Mouse (Mus musculus) urinary bladder, postnatal 14 days (tissue): ENCODE results near the gene Mrrf.
"Not testable (repeated sequence)": the region's sequence is repeated elsewhere in the genome, so short reads cannot be mapped to it uniquely, and the experiment has no call there.

Experiments used
- DNase-seq: peaks from one replicate; pipeline ENCODE4 v3.0.0; 2021; ENCODE audit warnings: low spot score

Mrrf gene

DNA sequence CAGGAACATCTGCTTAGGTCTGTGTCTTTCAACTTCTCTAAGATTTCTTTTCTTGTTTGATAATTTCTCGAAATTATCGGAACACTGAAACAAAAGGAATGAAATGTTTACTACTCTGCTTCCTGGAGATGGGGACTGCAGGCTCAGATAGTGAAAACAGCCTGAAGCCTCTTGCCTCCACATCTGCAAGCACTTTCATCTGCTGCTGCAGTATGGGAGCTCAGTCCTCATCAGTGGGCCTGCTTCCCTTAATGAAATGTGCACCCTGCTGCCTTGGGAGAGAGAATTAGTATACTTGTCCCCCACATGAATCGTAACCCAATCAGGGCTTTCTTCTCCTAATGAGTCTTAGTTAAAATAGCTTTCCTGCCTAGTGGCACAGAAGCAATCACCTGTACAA is 7.1 kb upstream of the Mrrf start:
- no peak for DNase-seq

DNA sequence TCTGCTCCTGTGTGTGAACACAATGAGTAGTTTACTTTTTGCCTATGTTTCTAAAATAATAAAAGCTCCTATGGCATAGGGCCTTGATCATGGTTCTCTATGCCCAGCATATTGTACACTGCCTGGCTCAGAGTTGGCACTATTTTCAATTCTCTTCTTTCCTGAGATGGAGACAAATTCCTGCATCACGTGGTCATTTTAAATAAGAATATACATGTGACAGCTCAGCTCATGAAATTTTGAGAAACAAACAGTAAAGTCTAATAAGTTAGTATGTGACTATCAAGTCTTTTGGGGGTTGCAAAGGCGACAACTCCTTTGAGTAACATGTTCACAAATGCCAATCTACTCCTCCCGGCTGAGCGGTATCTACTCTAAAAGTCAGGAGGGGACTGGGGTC is 302 bp upstream of the Mrrf start:
- DNase-seq: no peak

DNA sequence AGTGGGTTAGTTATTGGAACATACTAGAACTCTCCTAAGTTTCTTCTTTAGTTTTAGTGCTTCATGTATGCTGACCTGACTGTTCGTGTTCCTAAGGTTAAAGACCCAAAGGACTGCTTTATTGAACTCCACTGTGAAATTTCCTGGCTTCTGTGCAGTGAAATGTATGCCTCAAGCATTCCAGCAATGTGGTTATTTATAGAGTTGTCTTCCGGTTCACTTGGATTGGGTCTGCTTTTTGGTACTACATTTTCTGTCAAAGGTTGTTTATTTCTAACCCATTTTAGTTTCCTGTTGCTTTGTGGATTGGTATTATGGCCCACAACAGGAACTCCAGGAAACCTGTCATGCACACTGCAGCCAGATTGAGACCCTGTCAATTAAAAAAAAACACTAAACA is 2.9 kb downstream of the Mrrf start:
- no peak for DNase-seq

DNA sequence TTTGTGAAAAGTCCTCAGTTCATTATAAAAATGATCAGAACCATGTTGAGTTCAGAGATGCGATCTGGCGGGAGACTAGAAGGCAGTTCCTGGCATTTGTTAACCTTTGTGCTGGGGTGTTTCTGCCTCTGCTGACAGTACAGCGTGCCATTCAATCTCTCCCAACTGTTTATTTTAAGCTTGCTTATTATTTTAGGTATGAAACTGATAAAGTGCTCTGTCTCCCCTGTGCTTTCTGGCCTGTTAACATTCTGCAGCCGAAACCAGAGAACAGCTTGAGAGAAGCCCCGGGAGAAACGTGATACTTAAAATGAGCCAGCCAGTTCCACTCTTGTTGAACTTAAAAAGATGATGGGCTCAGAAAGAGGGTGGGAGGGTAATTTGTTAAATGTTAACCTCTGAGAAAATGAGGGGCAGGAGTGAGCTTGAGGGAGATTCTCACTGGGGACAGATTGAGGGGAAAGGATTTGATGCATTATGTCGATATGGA is 12.7 kb downstream of the Mrrf start:
- DNase-seq: no peak

DNA sequence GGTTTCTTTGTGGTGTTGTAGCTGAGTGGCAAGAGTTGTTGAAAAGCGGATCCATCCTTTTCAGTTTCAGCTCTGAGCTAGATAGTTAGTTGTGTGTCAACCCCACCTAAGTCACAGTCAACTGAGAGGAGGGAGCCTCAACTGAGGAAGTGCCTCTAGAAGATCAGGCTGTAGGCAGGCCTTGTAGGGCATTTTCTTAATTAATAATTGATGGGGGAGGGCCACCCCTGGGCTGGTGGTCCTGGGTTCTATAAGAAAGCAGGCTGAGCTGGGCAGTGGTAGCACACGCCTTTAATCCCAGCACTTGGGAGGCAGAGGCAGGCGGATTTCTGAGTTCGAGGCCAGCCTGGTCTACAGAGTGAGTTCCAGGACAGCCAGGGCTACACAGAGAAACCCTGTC is 16.2 kb downstream of the Mrrf start:
- DNase-seq: not testable (repeated sequence)

DNA sequence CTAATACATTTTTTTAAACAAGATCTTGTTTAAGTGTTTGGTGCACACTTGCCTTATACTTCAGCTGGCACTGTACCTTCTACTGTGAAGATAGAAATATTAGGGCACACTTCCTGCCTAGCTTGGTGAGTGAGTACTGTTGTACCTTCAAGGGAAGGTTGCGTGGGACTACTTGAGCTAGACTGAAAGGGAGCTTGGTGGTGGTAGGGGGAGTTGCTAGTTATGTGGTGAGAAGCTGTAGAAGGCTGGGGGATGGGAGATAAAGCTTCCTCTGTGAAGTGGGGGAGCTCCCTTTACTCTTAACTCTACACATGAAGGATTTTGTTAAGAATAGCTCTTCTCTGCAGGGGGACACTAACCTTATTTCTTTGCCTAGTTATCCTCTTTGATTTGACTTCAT is 21.3 kb downstream of the Mrrf start:
- no peak for DNase-seq

DNA sequence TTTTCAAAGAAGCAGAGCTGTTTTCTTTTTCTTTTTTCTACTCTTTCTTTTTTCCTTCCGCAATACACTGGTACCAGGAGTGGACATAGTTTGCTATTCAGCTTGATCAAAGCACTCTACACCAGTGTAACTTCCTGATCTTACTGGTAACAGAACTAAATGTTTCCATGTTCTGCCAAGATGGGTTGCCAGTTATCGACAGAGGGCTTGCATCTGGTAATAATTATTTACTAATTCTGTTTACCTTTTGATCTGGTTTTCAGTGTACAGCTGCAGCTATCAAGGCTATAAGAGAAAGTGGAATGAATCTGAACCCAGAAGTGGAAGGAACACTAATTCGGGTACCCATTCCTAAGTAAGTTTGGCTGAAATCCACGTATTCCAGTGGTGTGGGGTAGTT is 23.1 kb downstream of the Mrrf start:
- no peak for DNase-seq

DNA sequence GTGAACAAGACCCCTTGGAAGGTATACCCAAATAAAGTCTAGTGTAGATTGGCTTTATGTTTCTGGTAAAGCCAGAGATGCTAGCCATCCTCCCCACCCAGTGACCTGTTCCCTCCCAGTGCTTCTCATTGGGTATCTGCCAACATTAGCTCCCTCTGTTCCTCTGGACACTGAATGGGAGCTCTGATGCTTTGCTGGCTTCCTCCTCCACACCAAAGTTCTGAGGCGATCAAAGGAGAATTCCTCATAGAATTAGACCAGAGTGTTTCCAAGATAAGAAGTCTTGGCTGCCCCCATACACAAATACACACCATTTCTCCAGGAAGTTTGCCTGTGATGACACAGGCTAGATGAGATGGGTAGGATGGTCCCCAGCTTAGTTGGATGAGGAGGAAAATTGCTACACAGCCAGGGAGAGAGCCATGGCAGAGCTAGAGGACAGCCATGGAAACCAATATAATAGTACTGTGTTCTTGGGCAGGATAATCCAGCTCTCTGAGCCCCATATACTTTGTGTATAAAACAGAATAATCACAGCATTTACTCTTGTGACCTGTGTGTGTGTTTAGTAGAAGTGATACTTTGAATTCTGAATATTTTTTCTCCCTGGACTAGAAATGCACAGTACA is 31.9 kb downstream of the Mrrf start:
- DNase-seq: no peak

DNA sequence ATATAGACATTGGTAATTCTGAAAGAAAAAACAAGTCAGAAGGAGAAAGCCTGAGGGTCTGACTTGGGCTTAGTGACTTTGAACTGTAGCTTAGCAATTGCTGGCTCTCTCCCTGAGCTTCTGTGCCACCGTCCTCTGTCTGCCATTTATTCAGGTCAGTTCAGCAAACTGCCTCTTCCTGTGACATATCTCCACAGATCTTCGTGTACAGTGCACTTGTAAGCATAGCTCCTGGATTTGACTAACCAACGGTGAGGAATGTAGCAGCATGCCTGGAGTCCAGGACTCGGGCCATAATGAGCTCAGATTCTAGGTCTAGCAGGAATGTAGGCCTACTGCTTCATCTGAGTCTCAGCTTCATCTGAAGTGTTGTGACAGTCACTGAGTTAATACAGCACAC is 33.0 kb downstream of the Mrrf start:
- no peak for DNase-seq

DNA sequence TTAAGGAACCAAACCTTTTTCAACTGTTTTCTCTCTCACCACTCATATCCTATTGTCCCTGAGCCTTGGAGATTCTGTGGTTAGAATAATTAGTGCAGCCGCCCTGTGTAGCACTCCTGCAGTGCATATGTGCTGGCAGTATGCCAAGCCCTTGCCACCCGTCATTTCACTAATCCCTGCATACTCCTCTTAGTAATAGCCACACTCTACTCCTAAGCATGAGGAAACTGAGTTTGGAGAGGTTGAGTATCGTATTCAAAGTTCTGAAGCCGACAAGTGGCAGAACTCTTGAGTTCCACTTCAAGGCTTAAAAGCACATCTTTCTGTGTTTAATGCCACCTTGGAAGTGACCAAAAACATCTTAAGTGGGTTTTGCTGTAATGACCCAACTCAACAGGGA is 35.9 kb downstream of the Mrrf start:
- no peak for DNase-seq

DNA sequence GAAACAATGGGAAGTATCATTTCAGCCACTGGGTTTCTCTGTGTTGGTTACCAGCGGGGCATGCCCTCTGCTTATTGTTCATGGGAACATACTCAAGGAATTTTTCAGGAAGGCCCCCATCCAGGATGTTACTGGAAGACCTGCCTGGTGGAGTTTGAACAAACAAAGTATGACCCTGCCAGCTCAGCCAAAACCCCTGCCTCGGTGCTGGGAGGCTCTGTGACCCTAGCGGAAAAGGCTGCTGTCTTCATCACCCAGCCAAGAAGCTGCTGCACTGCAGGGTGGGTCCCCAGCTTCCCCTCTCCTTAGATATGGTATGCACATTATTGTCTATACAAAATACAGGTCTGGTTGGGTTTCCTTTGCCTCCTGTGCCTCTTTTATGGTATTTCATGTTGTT is 36.4 kb downstream of the Mrrf start:
- no peak for DNase-seq

DNA sequence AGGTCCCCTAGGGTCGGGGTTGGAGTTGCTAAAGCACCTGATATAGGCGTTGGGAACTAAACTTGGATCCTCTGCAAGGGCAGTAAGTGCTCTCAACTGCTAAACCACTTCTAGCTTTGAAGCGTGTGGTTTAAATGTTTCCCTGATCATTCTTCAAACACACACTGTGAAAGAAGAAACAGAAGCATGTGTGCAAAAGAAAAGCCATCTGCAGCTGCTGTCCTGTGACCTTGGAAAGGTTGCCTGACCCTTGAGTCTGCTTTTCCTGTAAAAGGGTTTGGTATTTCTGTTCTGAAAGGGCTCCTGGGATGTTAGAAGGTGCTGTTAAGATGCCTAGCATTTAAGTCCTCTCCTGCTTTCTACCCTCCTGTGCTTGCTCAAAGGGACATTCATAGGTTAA is 43.3 kb downstream of the Mrrf start:
- DNase-seq: no peak

DNA sequence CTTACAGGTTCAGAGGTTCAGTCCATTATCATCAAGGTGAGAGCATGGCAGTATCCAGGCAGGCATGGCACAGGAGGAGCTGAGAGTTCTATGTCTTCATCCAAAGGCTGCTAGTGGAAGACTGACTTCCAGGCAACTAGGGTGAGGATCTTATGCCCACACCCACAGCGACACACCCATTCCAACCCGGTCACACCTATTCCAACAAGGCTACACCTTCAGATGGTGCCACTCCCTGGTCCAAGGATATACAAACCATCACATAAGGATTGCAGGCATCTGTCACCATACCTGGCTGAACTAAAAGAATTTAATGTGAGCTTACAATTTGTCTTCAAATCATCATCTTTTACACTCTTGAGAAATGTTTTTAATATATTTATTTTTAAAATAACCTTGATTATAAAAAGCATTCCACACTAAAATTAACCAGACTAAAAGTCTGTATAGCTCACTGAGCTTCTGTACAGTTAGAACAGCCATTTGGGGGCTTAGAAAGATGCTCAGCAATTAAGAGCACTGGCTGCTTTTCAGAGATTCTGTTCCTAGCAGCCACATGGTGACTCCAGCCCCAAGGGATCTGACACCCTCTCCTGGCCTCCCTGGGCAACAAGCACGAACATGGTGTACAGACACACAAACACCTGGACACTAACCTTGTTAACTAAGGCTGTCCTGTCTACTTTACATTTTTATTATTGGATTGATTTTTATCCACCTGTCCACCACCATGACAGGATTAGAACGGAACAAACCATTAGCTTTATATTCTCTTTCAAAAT is 45.6 kb downstream of the Mrrf start:
- DNase-seq: not testable (repeated sequence)

DNA sequence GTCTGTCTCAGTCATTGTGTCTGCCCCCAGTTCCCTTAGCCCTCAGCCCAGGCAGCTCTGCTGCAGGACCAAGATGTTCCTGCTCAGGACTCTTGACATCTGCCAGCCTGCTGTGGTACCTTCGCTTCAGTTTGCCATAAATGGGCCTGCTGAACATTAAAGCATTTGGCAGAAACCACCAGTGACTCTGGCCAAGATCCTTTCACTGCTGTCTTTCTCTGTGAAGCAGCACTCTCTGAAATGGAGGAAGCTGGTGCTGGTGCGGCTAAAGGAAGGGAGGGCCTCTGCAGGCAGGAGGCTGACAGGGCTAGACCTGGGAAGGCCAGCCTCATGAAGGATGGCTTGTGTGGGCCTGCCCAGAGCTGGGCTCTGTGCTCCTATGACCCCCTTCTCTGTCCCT is 47.1 kb downstream of the Mrrf start:
- peak; percentile 17 for DNase-seq

DNA sequence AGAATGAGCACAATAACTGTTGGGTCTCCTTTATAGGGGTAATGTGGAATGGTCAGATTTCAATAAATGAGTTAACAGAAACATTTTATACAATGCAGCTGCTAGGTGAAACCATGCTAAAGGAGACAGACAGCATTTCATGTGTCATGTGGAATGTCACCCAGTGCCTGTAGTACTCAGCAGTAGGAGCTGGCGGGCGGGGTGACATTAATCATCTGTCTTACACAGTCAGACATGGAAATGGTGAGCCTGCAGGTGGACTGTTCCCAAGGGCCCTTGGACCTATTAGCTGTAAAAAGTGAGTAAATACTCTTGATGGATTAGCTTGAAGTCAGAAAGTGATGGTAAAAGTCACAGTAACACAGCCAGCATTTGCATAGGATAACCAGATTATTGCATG is 48.0 kb downstream of the Mrrf start:
- DNase-seq: no peak

DNA sequence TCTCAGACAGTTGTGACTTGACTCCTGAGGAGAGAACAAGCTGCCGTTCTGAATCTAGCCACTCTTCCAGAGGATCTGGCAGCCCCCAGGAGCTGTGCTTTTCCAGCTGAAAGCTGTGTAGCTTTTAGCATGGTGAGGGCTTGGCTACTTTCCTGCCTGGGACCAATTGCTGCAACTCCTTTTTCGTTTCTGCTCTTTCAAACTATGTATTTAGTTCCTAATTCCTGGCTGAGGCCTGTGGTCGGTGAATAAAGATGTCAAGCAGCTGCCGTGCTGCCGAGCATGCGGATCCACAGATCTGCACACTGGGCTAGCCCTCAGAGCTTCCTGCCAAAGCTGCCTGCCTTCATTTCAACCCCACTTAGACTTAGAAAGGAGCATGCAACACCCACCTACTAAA is 48.7 kb downstream of the Mrrf start:
- DNase-seq: no peak

DNA sequence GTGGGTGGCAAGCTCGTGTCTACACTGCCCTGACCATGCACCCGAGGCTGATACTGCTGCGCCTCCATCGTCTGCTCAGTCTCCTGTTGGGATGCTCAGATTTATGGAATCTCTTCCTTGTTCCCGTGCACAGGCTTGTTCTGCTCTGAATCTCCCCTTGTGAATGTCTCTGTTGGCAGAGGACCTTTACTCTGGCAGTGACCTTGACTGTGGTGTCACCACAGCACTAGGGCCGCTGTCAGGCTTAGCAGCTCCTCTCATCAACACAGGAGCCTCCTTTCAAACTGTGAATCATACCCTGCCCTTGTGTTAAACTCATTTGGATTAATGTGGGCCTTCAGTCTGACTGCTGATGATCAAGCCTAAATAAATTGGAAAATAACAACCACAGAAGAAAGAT is 53.0 kb downstream of the Mrrf start:
- DNase-seq: not testable (repeated sequence)

DNA sequence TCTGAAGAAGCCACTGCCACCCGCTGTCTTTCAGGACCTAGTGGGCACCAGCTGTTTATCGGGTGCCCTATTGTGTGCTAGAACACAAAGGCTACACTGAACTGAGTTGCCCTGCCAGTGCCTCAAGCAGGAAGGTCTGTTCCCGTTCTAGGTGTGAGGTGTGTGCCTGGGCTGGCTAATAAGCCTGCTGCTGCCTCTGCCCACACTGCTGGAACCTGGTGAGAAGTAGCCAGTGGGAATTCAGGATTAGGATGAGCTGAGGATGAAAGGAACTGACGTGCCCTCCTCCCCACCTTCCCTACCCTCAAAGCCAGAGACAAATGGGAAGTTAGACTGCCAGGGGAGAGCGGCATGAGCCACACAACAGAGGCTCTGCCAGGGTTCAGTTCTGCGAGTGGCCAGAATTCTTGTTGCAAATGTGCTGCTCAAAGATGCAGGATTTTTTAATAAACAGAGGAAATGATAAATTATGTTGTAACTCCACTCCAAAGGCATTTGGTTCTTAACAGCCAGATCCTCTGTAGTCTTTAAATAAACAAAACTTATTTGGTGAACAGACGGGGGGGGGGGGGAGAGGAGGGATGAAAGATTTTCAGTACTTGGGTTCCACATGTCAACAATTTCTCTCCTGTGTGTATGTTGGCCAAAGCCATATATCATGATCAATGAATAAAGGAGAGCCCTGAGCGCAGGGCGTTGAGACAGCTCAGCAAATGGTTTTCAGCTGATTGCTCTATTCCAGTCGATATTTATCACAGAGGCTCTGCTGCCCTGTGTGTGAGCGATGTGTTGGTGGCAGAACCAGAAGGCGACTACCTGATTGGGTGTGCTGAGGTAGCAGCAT is 55.1 kb downstream of the Mrrf start:
- no peak for DNase-seq

DNA sequence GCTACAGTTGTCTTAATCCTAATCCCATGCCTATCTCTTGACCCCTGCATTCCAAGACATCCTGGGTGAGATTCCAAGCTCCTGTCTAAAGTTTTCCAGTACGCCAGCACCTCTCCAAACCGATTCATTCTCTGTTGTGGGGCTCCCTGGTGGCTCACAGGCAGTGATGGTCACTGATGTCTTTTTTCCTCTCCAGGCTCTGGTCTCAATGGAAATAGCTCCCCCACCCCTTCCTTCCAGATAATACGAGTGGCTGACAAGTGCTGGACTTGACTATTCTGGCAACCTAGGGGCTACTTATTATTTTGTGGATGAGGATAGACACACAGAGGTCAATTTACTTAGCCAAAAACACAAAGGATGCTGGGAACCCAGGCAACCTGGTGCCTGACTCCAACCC is 60.8 kb downstream of the Mrrf start:
- no peak for DNase-seq

DNA sequence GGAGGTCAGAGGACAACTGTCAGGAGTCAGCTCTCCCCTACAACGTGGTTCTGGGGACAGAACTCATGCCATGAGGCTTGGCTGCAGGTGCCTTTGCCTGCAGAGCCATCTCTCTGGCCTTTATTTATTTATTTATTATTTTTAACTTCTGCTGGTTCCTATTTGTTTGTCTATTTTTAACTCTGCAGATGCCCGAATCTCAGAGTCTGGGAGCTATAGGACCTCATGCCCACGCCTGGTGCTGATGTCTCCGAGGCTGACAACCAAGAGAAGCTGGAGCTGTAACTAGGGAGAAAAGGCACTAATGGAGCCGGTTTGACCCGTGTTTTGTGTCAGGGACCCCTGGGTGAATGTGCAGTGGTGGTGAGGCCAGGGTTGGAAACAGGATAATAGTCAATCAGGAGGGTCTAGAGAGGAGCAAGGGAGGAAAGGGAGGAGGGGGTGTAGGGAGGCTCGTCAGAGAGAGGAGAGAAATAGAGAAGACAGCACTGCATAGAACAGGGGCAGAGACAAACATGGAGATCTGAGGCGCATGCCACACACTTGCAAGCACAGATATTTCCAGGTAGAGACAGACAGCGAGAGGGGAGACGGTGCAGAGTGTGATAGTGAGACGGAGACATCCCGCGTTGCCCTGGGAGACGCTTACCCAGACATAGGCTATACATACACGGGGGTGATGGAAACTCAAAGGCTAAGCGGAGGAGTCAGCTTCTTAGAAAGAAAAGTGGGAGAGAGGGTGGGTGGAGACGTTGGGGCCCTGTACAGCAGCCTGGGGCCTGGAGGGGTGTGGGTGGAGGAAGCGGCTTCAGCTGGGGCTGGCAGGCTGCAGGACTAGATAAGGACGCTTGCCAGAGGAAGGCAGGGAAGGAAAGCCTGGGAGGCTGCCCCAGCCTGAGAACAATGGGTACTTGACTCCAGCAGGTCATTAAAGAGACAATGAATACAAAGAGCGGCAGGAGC is 62.0 kb downstream of the Mrrf start:
- no peak for DNase-seq

DNA sequence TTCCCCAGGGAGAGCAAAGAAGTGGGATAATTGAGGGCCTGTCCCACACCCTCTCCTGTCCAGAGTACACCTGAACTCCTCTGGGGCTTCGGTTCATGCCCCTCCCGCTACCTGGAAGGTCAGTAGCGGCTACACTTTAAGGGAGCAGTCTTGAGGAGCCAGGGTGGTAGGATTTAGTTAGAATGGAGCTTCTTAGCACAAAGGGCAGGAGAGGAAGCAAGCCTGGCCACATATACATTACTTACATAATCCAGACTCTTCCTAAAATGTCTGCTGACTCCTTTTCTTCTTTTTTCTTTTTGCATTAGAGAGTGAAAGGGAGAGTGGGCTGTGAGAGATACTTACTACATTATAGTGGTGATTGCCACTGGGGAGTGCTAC is 62.7 kb downstream of the Mrrf start:
- no peak for DNase-seq

DNA sequence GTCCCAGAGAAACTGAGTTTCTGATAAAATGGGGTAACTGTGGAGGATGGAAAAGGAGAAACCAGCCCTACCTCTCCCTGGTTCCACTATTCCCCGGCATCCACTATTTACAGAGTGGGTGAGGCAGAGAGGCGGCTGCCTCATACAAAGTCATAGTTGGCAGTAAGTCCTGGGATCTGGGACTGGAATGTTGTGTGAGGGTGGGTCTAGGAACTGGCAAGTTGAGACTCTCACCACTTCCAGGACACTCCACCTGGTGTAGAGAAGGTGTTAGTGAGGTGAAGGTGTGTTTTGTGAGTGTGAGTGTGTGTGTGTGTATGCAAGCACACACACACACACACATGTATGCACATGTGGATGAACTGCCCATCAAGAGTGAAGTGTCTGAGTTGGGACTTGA is 64.6 kb downstream of the Mrrf start:
- DNase-seq: no peak
